Mouse (Mus musculus) liver, embryonic 14.5 days (tissue): ENCODE measurements at regions not wholly inside any gene's neighbourhood (a gene's known extent, or its start where the extent isn't known, plus 50 kb on each side); places are given as distances from the start of the nearest gene placed in this dataset.

Experiments used
- ATAC-seq: fragments of 200-750 bp; cut with Nextera tagmentation; 2 replicates; pipeline ENCODE4 v1.8.0; 2017; ENCODE audit warnings: moderate number of reproducible peaks, mild to moderate bottlenecking, moderate library complexity; ENCODE audit not compliant: insufficient read depth
- DNase-seq, 3 experiments: peaks; one replicate each; pipeline ENCODE4 v3.0.0-alpha.2; 2012 to 2013; ENCODE audit warnings: low read depth in 3 of 3, low spot score in 3 of 3
- H3K27ac ChIP-seq: fragments of 300-500 bp; sonication (generic); 2 replicates; pipeline ENCODE4 v1.5.1; 2014; ENCODE audit warnings: moderate library complexity, mild to moderate bottlenecking, control low read depth, inconsistent platforms
- H3K27me3 ChIP-seq: fragments of 300-500 bp; sonication (generic); 2 replicates; pipeline ENCODE4 v1.6.1; 2014; ENCODE audit warnings: mild to moderate bottlenecking, low read length, moderate library complexity; ENCODE audit not compliant: control insufficient read depth, insufficient read depth
- H3K36me3 ChIP-seq: fragments of 300-500 bp; sonication (generic); replicated peaks from 2 replicates; pipeline ENCODE4 v1.6.1; 2014; ENCODE audit warnings: low read depth; ENCODE audit not compliant: control insufficient read depth, insufficient read depth
- H3K4me1 ChIP-seq, 2 experiments: fragments of 200-500 bp in 1 of 2; fragments of 300-500 bp in 1 of 2; sonication (generic) in 1 of 2; replicated peaks; 2 replicates each; pipeline ENCODE4 v1.6.1; 2012 to 2014; ENCODE audit warnings: antibody characterized with exemption in 1 of 2, inconsistent platforms in 1 of 2, low read length in 1 of 2; ENCODE audit not compliant: control insufficient read depth in 2 of 2, insufficient read depth in 2 of 2
- H3K4me2 ChIP-seq: fragments of 300-500 bp; sonication (generic); 2 replicates; pipeline ENCODE4 v1.6.1; 2014; ENCODE audit warnings: low read depth, mild to moderate bottlenecking, control low read depth, moderate library complexity
- H3K4me3 ChIP-seq, 2 experiments: fragments of 200-500 bp in 1 of 2; fragments of 300-500 bp in 1 of 2; sonication (generic) in 1 of 2; 2 replicates each; pipeline ENCODE4 v1.5.1; 2012 to 2014; ENCODE audit warnings: low read depth in 2 of 2, low read length in 2 of 2, mild to moderate bottlenecking in 2 of 2, control low read depth in 1 of 2, inconsistent platforms in 1 of 2, moderate library complexity in 1 of 2; ENCODE audit not compliant: insufficient read depth in 1 of 2
- H3K9ac ChIP-seq: fragments of 300-500 bp; sonication (generic); replicated peaks from 2 replicates; pipeline ENCODE4 v1.6.1; 2014; ENCODE audit warnings: mild to moderate bottlenecking, control low read depth, moderate library complexity
- H3K9me3 ChIP-seq: fragments of 300-500 bp; sonication (generic); 2 replicates; pipeline ENCODE4 v1.6.1; 2016; ENCODE audit warnings: low read length, mixed read lengths; ENCODE audit not compliant: control insufficient read depth
- CTCF ChIP-seq: IDR thresholded peaks from 2 replicates; pipeline ENCODE4 v1.5.1; 2016; ENCODE audit warnings: antibody characterized with exemption, low read depth, control low read depth
- EP300 ChIP-seq: IDR thresholded peaks from 2 replicates; pipeline ENCODE4 v1.6.1; 2016; ENCODE audit warnings: antibody characterized with exemption, low read depth
- WGBS: fragments of 180-500 bp; shearing (Covaris S2); extraction: QIAGEN DNeasy Blood & Tissue Kit; methylation state at CpG from one replicate; pipeline ENCODE4 v1.1.7; 2014; ENCODE audit not compliant: insufficient replicate concordance; 5-methylcytosine and 5-hydroxymethylcytosine counted together

DNA sequence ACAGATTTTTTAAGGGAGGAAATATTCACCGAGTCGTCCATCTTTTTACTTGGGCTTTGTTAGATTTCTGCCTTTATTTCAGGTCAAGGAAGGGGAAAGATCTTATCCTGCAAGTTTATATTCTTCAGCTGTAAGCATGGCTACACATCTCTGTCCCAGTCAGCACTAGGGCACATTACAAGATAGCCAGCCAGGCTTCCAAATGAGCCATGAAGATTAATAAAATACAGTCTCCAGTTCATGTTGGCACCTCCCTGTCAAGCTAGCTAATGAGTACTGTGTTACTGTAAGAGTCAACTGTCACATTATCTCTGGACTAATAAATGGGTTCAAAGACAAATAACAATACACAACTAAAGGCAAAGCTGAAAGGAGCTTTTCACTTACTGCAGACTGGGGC is 166.6 kb downstream of the Rpl36a-ps1 start:
- 72% methylated on average over 2 of the region's 2 CpGs for WGBS
- H3K4me2 ChIP-seq: no peak overlapping the region
- ATAC-seq (no peak), DNase-seq (no peak)
- no peak overlapping the region for H3K4me3 ChIP-seq
- no peak for TF ChIP-seq CTCF
- H3K4me1 ChIP-seq: no peaks in the 10 kb centered on the region
- no peak overlapping the region for H3K27ac ChIP-seq
- no peaks in the 10 kb centered on the region for H3K27me3 ChIP-seq
- no peak overlapping the region for H3K9ac ChIP-seq
- H3K36me3 ChIP-seq: no peaks in the 10 kb centered on the region
- no peaks in the 10 kb centered on the region for H3K9me3 ChIP-seq

DNA sequence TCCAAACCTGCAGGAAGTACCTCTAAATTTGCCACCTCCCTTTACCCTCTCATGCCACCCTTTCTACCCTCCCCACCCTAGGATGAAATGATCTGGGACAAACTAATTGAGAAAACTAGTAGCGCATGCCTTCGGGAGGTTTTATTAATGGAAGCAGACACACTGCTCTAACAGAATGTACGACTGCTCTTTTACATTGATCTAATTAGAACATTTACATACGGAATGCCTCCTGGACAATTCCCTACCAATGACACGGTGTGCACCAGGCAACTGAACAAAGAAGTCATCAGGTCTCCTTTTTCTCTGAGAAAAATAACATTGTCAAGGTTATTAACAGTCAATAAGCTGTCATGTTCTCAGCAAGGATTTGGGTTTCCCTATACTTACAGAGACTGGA is 180.5 kb downstream of the Rpl36a-ps1 start:
- ATAC-seq: no peak
- H3K9ac ChIP-seq: no peak overlapping the region
- 67% methylated on average over 5 of the region's 5 CpGs for WGBS
- H3K9me3 ChIP-seq: no peaks in the 10 kb centered on the region
- no peak for DNase-seq
- H3K36me3 ChIP-seq: no peaks in the 10 kb centered on the region
- H3K4me3 ChIP-seq: no peak overlapping the region
- no peaks in the 10 kb centered on the region for H3K4me1 ChIP-seq
- H3K4me2 ChIP-seq: no peak overlapping the region
- TF ChIP-seq EP300: no peak
- TF ChIP-seq CTCF: no peak
- no peak overlapping the region for H3K27ac ChIP-seq
- no peaks in the 10 kb centered on the region for H3K27me3 ChIP-seq

DNA sequence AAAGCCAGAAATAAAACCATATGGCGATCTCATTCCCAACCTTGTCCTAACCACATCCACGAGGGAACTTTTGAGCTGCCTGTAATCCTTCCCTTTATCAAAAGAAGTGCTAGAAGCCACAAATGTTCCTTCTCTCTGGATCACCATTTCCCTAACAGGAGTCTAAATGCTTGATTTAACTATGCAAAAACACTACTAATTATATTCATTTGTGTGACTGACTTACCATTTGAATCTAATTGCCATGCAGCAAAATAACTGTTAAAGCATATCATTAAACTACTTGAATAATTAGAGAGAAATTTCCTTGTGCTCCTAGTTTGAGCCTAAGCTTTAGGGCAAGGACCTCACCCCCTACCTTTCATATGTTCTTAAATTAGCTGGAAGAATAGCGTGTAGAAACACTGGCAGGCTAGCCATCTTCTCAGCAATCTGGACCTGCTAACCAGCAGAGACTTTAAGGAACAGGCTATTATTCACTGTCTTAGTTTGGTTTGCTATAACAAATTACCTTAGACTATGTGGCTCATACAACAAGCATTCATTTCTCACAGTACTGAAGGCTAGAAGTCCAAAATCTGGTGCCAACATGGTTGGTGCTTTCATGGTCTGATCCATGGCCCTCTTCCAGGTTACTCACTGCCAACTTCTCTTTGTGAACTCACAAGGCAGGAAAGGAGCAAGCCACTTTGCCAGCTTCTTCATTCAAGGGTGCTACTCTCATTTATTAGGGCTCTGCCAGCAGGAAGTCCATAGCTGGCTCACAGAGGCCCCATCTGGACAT is 183.7 kb downstream of the Rpl36a-ps1 start:
- no peak overlapping the region for H3K27ac ChIP-seq
- TF ChIP-seq EP300 (no peak), CTCF (no peak)

DNA sequence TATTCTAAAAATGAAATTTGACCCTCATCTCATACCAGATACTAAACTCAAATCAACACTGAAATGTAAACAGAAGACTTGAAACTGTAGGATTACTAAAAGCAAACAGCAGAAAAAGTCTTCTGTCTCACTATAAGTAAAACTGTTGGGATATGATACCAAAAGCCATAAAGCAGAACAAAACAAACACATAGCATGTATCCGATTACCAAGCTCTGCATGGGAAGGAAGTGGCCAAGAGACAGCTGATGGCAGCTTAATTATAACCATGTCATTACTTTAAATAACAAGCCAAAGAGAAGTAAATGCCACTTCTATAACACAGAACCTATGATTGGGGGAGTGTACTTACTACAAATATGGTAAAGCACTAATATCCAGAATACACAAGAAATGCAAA is 186.0 kb downstream of the Rpl36a-ps1 start:
- no peak overlapping the region for H3K4me2 ChIP-seq
- TF ChIP-seq CTCF (no peak), EP300 (no peak)
- no peak for ATAC-seq
- no peak for DNase-seq
- no peaks in the 10 kb centered on the region for H3K36me3 ChIP-seq
- H3K9me3 ChIP-seq: no peaks in the 10 kb centered on the region
- no peak overlapping the region for H3K4me3 ChIP-seq
- H3K27me3 ChIP-seq: no peaks in the 10 kb centered on the region
- no peak overlapping the region for H3K27ac ChIP-seq
- 39% methylated on average over 1 of the region's 1 CpGs for whole genome bisulfite sequencing
- no peaks in the 10 kb centered on the region for H3K4me1 ChIP-seq
- no peak overlapping the region for H3K9ac ChIP-seq

More for the DNA sequence above, 183.7 kb downstream of the Rpl36a-ps1 start:
- 57% methylated on average over 3 of the region's 3 CpGs for WGBS
- no peak for DNase-seq
- Histone ChIP-seq H3K4me1 (no peaks in the 10 kb centered on the region), H3K4me3 (no peak overlapping the region), H3K9me3 (no peaks in the 10 kb centered on the region), H3K9ac (no peak overlapping the region), H3K27me3 (no peaks in the 10 kb centered on the region), H3K4me2 (no peak overlapping the region), H3K36me3 (no peaks in the 10 kb centered on the region)
- no peak for ATAC-seq

DNA sequence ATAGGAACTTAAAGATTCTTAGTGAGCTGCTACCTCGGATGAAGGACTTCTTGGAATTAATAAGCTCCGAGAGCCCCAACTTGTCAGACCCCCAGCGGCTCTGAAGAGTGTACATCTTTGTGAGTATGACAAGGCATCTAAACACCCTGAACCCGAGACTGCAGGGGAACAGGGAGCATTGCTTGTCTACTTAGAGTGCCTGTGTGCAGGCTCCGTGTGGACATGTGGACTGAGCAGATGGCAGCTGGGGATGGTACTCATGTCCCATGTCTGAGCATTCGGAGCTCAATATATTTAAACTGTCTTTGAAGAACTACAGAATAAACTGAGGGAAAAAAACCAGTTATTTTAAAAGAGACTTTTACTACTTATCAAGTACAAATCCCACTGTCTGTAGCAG is 189.1 kb downstream of the Rpl36a-ps1 start:
- no peak overlapping the region for H3K4me3 ChIP-seq
- DNase-seq: no peak
- no peaks in the 10 kb centered on the region for H3K4me1 ChIP-seq
- TF ChIP-seq CTCF (no peak), EP300 (no peak)
- ATAC-seq: no peak
- H3K9ac ChIP-seq: no peak overlapping the region
- no peak overlapping the region for H3K27ac ChIP-seq
- no peaks in the 10 kb centered on the region for H3K36me3 ChIP-seq
- no peak overlapping the region for H3K4me2 ChIP-seq
- 61% methylated on average over 6 of the region's 6 CpGs for WGBS
- no peaks in the 10 kb centered on the region for H3K27me3 ChIP-seq
- H3K9me3 ChIP-seq: no peaks in the 10 kb centered on the region
